Mouse (Mus musculus): ENCODE measurements around the gene Nras. TPM values are rescaled to one million over a fixed set of nuclear protein-coding genes. Genes with fewer than 3 reads are reported as not detected.

Gene Nras
- 10 to 100 TPM; 59.2 to 66.1 TPM for total RNA-seq (2021)
- long read RNA-seq, experiment 1, full-length matches to known transcripts = 28 of 37 reads
- long read RNA-seq, experiment 1, partial matches to known transcripts = 2 of 37 reads
- long read RNA-seq, experiment 1, other reads (novel, unspliced or antisense) = 7 of 37 reads
- long read RNA-seq, experiment 2, full-length matches to known transcripts = 13 of 18 reads
- long read RNA-seq, experiment 2, partial matches to known transcripts = 2 of 18 reads
- long read RNA-seq, experiment 2, other reads (novel, unspliced or antisense) = 3 of 18 reads

DNA sequence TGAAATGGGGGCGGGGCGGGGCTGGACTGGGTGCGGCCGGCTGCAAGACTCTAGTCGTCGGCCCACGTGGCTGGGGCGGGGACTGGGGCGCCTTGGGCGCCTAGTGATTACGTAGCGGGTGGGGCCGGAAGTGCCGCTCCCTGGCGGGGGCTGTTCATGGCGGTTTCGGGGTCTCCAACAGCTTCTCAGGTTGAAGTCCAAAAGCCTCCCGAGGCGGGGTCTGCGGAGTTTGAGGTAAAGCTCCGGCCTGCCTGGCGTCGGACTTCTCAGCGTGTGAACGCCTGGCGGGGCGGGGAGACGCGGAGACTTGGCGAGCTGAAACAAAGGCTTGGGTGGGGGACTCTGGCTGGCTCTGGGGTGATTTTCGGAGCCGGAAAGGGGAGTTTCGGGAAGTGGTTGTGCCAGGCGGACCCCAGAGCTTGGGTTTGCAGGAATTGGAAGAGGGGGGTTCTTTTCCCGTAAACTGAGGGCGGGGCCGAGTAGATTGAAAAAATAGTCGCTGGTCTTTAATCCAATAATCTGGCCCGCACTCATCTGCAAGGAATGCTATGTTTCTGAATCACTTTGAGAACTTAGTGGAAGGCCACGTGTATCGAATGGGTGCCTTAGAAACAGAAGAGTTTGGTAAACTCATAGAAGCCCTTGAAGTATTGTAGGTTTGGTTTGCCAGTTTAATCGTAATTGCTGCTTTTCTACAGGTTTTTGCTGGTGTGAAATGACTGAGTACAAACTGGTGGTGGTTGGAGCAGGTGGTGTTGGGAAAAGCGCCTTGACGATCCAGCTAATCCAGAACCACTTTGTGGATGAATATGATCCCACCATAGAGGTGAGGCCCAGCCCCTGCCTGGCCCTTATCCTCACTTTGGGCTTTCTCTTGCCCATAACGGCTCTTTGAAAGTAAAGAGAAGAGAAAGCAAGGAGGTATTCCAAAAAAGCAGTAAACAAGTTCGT lies at the start of gene Nras:
TSS of gene Nras (plus strand) at position 79 of the 951 bp plus-strand sequence.
- peak; percentile 93 for DNase-seq (ENCODE audit: low spot score in 2 of 2)

DNA sequence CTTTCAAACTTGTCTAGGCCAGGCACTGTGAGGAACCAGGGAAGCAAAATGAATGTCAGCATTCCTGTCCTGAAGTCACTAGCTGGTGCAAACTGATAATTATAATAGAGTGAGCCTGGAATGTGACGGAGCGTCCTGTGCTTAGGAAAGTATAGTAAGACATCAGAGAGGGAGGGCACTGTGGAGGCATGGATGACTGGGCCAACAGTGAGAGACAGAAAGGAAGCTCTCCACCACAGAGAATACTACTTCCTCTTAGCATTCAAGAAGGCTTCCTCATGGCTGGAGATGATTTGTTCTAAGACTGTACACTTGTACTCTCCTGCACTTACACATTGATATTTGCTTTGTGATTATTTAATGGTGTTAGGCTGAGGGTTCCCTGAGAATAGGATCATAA lies 40.7 kb upstream of the Nras start:
- no peak for DNase-seq (ENCODE audit: low spot score in 2 of 2)

- no peak for DNase-seq (ENCODE audit: low spot score in 2 of 2)
These were observed 38.6 kb upstream of the Nras start for GRCm38 (mm10) chr3:103019462-103019861.

- DNase-seq (ENCODE audit: low spot score in 2 of 2) = peak; percentile 97 to 98
These were observed 37.7 kb upstream of the Nras start, which contains the start of gene Csde1 for GRCm38 (mm10) chr3:103020249-103020942. Gene Csde1 (plus strand): TSS chr3:103020426.

DNA sequence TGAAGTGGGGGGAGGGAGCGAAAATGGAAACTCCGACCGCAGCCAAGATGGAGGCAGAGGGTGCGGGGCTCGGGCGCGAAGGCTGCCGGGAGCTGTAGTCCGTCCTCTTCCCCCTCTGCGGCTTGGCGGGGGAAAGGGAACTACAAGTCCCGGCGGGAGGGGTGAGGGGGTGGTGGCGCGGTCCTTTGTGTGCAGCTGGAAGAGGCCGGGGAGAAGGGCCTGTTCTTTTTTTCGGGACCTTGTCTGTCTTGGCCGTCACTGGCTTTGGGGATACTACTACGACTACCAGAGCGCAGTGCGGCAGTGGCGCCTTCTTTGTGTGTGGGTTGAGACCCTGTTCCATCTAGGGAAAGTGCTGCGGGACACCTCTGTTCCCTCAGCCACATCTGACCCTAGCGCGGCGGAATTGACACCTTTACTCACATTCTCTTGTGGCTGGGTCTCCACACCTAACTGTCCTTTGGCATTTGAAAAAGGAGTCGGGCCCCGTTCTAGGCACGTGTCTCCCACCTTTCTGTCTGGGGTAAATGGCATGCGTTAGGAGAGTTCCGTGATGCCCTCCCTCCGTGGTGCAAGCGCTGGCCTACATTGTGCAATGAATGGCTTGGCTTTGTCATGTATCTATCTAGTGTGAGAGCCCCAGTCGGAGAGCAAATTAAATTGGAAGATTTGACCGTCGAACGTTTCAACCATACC lies 37.0 kb upstream of the Nras start:
- peak; percentile 87 to 92 for DNase-seq (ENCODE audit: low spot score in 2 of 2)

DNA sequence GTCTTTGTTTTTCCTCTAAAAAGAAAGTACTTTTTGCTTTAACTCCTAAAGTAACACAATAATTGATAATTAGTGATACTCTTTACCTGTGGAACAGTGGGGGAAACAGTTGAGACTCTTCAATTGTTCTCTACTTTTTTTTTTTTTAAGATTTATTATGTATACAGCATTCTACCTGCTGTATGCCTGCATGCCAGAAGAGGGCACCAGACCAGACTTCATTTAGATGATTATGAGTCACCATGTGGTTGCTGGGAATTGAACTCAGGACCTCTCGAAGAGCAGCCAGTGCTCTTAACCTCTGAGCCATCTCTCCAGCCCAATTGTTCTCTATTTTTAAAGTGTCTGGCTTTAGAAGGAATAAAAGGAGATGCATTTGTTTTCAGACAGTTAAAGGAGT lies 31.9 kb upstream of the Nras start:
- DNase-seq (ENCODE audit: low spot score in 2 of 2) = no peak

DNA sequence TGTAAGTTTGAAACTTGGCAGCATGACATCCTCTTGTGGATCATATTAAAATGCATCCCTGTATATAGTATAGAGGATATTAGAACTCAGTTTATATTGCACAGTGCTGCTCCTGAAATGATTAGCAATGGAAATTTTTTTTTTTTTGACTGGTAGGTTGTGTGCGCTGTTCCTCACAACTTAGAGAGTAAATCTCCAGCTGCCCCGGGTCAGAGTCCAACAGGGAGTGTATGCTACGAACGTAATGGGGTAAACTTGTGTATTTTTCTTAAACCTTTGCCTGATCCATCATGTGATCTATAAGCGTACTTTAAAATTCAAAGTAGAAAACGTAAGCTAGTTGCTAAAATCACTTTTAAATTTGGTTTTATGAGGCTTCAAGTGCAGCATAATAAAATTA lies 17.8 kb upstream of the Nras start:
- DNase-seq (ENCODE audit: low spot score in 2 of 2) = no peak

GRCm38 (mm10) chr3:103040861-103041379 lies 17.2 kb upstream of the Nras start:
- no peak for DNase-seq (ENCODE audit: low spot score in 2 of 2)

DNA sequence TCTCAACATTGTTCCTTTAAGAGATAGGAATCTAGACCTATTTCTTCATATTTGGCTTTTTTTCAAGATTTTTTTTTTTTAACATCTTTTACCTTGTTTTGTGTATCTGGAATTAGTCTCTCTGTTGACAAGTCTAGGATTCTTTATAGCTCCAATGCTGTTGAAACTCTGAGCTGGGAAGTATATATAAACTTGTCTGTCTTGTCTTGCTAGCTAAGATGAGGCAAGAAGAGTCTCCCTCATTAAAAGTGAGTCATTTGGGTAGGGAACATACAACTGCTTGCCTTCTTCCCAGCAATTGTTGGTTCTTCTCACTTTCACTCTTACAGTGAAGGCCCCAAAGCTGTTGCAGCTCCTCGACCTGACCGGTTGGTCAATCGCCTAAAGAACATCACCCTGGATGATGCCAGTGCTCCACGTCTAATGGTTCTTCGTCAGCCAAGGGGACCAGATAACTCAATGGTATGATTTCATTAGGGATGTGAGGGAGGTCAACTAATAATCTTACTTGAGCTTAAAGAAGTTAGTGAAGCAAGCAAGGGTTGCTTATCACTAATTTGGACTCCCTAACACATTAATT lies 2.0 kb upstream of the Nras start:
- no peak for DNase-seq (ENCODE audit: low spot score in 2 of 2)

DNA sequence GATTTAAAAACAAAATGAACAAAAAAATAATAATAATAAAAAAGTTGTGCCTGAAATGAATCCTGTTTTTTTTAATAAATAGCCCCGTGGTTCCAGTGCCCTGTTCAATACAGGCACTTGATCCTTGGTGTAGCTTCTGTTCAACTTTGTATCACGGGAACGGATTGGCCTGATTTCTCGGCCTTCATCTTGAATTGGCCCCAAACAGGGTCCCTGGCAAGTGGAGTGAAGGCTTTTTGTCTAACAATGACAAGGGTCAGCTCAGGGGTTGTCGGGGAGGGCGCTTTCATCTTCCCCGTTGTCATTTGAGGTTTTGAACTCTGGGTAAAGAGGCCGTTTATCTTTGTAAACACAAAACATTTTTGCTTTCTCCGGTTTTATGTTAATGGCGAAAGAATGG lies 333 bp upstream of the Nras start:
- no peak for DNase-seq (ENCODE audit: low spot score in 2 of 2)

DNA sequence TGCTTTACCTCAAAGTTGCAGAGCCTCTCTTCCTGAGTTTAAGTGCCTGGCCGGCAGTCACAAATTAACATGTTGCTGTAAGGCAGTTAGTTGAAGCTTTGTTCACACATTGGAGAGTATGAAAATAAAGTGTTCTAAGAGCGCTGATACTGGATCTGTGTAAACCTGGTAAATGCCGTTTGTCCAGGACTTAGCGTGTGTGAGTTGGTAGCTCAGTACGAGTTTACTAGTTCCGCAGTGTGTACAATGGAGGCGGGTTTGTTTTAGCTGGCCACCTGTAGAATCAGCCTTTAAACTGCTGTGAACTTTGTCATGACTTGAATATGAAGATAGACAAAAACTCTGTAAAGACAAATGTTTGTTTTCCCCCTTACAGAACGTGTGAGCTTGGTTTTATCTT lies 8.8 kb downstream of the Nras start:
- DNase-seq (ENCODE audit: low spot score in 2 of 2) = no peak

GRCm38 (mm10) chr3:103068971-103069370 lies 10.9 kb downstream of the Nras start:
- no peak for DNase-seq (ENCODE audit: low spot score in 2 of 2)

- DNase-seq (ENCODE audit: low spot score in 2 of 2) = no peak
These were observed 15.7 kb downstream of the Nras start, which contains the start of gene Ampd1 for GRCm38 (mm10) chr3:103073771-103074170. Gene Ampd1 (plus strand): TSS chr3:103074014.

DNA sequence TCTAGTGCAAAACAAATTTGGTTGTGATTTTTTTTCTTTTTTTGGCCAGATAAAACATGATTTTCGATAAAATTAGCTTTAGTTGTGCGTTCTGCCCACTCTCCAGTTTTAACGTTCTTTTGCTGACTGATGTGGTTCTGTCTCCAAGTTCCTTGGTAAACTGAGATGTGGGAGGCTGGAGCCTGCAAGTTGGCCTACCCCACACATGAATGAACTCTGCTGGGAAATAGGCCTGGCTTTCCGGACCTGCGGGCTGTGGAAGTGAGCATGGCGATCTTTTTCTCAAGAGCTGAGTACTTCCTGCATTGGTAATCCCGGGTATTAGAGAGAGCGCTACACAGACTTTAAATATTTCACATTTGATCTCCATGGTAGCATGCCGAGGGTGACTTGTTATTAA lies 17.8 kb downstream of the Nras start:
- no peak for DNase-seq (ENCODE audit: low spot score in 2 of 2)

GRCm38 (mm10) chr3:103076476-103076875 lies 18.4 kb downstream of the Nras start:
- DNase-seq (ENCODE audit: low spot score in 2 of 2) = no peak

DNA sequence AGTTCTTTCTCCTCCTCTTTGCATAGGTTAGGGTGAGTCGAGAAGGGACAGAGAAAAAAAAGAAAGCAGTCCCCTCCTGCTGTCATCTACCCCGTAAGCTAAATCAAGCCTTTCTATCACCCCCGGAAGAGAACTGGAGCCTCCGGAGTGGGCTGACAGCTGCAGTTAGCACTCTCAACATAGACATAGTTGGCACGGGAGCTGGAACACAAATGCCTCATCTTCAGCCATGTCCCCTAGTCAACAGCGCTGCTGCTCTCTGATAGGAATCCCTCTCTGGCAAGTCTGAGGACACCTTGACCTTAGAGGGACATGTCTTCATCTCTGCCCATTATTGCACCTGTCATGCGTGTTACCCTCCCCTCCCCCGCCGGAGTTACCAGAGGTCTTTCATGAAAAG lies 21.2 kb downstream of the Nras start:
- no peak for DNase-seq (ENCODE audit: low spot score in 2 of 2)

DNA sequence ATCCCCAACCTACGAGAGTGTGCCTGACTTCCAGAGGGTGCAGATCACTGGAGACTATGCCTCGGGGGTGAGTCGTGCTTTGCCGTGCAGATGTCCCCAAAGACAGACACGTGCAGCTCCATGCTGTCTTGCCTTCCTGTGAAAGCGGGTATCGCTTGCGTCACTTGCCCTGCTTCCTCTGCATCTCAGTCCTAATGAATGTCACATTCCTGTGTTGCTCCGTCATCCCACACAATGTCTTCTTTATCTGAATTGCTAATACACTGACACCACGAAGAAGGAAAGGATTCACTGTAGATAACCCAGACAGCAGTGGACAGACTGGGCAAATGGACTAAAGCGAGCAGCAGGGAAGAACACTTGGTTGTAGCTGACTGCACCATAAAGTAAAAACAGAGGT lies 23.0 kb downstream of the Nras start:
- no peak for DNase-seq (ENCODE audit: low spot score in 2 of 2)

DNA sequence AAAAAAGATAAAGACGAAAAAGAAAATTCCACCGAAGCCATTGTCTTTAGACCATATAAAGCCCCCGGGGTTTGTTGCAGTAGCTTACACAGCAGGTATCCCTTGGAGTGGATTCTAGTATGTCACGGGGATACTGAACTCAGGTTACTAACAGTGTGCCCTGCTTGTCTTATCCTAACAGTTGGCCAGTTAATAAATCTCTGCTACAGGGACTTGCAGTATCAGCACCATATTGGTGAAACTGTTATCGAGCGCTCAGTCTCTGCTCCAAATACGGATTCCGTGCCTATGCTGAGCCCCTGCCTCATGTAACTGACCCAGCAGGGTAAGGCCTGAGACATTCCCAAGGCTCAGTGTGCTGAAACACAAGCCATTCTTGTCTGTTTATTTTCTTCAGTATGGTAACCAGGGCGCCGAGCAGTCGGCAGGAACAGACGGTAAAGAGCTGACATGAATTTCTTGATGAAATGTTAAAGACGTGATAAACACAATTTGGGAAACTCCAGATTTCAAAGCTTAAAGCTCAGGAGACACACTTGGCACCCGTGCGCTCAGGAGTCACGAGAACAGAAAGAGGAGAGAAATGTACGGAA lies 23.9 kb downstream of the Nras start:
- DNase-seq (ENCODE audit: low spot score in 2 of 2) = no peak

- DNase-seq (ENCODE audit: low spot score in 2 of 2) = no peak
These were observed 24.7 kb downstream of the Nras start for GRCm38 (mm10) chr3:103082761-103083160.

GRCm38 (mm10) chr3:103085986-103086385 lies 27.9 kb downstream of the Nras start:
- DNase-seq (ENCODE audit: low spot score in 2 of 2) = no peak
